Mouse (Mus musculus): Measurements from ENCODE around the gene Tenm3.

- TF ChIP-seq MYOG (IDR thresholded peaks at IDR 0.05; ENCODE audit: control insufficient read depth in 1 of 3, insufficient read depth in 1 of 3, insufficient read length in 2 of 3, low read depth in 2 of 3), result no peak
- TF ChIP-seq TCF12 (IDR thresholded peaks at IDR 0.05; ENCODE audit: insufficient read depth, poor library complexity, severe bottlenecking), result no peak
- no peak for TF ChIP-seq POLR2A (IDR thresholded peaks at IDR 0.05; ENCODE audit: insufficient read length, low read depth)
- no peak for TF ChIP-seq POLR2AphosphoS2 (IDR thresholded peaks at IDR 0.05; ENCODE audit: insufficient read length, low read depth)
Measured at GRCm38 (mm10) chr8:48489417-48489816, 354.3 kb downstream of the Tenm3 start.
